Mouse (Mus musculus) natural killer cell, adult 2 months (primary cell): ENCODE data around the gene Slc24a1.
"Not testable (repeated sequence)": the region's sequence is repeated elsewhere in the genome, so short reads cannot be mapped to it uniquely, and the experiment has no call there.

Source experiments
- DNase-seq, 2 experiments: peaks; one replicate each; pipeline ENCODE4 v3.0.0; 2022; ENCODE audit warnings: low spot score in 2 of 2

Slc24a1 gene

DNA sequence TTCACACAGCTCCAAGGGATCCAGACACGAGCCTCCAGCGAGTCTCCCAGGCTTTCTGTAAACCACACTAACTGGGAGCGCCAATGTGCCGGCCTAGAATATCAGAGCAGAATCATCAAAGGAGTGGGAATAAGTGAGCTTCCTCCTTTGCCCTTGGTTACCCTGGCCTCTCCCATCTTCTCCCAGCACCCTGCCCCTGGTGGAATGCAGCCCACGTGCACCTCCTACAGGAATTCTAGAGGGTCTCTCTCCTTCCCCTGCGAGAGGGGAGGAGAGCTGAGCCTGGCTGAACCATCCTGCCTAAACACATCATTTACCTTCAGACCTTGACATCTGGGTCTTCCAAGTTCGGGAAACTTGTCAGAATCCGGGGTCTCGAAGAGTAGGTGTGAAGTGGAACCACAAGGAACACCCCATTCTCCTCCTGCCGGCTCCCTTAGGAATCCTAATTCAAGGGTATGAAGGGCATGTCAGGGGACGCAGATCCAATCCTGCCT, at the start of gene Slc24a1:
Gene Slc24a1 (minus strand): TSS at position 447 of the 497 bp plus-strand sequence.
- DNase-seq, result no peak

DNA sequence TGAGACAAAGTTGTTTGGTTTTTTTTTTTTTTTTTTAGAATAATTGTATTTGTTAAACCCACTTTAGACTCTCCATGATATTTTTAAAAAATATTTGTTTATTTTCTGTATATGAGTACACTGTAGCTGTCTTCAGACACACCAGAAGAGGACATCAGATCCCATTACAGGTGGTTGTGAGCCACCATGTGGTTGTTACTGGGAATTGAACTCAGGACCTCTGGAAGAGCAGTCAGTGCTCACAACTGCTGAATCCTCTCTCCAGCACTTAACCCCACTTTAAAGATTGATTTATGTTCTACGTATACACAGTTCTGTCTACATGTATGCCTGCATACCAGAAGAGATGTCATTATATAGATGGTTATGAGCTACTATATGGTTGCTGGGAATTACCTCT, 44.1 kb upstream of the Slc24a1 start:
- not testable (repeated sequence) for DNase-seq

DNA sequence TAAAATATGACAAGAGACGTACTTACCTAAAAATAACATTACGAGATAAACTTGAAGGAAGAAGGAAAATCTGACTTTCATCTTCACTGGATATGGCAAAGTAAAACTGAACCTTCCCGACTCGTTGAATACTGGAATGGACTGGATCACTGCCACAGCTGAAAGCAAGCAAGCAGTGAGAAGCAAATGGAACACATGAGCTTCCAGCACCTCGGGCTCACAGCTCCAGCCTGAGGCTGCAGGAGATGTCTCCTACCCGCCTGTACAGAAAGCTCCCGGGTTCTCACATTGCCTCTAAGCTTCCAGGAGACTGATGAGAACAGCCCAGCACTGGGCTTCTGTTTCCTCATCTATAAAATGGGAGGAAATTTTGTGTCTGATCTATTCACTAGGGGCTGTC, 38.9 kb upstream of the Slc24a1 start:
- no peak for DNase-seq

DNA sequence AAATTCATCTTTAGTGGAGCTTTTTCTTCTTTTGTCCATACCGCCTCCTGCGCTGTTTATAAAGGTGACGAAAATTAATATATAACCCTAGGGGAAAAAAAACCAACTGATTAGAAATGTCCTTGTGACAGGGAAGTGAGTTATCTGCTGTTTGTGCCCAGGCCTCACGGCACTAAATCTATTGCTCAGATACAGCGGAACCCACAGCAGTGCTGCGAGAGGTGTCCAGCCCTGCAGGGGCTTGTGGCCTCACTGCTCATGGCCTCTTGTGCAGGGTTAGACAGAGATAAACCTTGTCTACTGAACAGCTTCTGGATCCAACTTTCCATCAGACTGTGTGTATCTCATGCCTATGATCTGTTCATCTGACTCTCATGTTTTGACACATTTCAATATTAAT, 37.0 kb upstream of the Slc24a1 start:
- DNase-seq, result no peak

DNA sequence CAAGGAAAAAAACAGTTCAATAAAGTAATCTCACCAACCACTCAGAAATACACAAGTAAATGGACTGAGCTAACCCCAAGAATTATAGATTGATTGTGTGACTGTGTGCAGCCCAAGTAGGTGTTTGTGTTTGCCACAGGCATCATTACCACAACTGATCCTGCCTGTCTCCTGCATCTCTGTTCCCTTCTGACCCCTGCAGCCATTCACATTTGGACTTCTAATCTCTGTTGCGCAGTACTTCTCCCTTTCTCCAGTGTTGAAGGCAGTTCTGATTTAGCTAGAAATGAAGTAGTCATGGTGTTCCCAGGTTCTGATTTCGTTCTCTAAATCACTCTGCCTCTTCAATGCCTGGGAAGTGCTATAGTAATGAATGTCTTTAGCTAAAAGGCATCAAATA, 36.2 kb upstream of the Slc24a1 start:
- no peak for DNase-seq

DNA sequence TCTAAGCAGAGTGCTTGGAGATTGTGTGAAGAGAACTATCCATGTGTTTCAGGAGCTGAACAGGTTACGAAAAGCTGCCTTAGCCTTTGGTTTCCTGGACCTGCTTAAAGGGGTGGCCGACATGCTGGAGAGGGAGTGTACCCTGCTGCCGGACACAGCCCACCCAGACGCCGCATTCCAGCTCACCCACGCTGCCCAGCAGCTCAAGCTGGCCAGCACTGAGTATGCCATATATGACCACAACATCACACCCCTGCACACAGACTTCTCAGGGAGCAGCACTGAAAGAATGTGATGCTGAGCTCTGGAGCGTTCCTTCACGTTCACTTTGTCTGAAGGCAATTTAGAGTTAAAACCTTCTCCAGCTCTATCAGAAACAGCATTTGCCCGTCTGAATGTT, 34.4 kb upstream of the Slc24a1 start:
- no peak for DNase-seq

DNA sequence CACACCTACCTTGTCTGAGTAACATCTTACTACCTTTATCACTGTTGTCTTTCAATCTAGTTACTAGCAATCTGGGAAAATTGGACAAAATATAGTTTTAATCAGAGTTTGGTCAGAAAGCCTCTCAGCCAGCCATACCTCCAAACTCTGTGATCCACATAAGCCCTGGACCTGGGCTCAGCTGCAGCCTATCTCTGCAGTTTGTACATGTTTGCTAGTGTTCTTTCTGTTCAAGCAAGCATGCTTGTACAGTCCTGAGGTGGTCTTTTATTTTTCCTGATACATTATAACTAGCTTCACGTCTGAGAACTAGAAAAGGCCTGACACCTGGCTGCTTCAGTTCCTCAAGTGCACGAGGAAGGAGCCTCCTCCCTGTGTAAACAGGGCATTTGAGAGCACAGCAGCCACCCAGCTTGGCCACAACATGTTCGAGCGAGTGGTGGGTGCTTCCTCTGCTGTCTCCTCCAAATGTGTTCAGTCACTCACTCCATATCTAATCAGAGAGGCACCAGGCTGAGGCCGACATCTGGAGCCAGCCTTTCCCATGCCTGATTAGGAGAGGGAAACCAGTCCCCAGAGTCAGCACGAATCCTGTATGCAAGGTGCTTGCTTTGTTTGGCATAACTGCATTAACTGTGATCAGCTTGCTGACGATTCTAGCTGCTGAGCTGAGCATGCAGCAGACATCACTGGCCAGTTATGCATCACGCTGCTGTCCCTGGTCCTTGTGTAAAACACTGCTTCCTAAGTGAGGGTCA, 33.8 kb upstream of the Slc24a1 start:
- no peak for DNase-seq

DNA sequence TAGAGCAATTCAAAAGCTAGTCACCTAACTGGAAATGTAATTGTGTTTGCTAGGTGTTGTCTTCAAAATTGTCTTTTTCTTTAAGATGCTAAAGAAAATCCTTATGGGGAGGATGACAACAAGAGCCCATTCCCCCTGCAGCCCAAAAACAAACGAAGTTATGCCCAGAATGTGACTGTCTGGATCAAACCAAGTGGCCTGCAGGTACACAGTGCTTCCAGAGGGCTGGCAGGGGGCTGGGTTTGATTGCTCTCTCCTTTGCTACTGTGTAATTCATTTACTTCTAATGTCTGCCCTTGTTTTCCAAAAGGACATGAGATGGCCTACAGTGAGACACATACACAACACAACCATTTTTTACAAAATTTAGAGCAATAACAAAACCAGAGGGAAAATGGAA, 30.5 kb upstream of the Slc24a1 start:
- DNase-seq, result no peak

DNA sequence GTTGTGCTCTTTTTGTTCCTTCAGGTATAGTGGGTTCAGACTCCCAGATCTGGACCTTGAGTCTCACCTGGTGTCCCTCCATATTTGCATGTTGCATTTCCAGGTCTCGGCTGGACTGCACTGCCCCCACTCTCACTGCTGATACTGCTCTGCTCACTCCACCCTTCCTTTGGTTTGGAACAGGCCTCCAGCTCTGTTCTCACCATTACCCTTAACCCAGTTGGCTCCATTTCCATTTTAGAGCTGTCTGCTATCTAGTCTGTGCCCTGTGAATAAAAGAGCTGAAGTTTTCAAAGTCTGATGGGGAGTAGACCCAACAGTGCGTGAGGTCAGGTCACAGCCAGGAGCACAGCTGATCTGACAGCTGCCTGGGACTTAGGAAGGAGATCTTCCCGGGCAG, 29.1 kb upstream of the Slc24a1 start:
- DNase-seq, result no peak

DNA sequence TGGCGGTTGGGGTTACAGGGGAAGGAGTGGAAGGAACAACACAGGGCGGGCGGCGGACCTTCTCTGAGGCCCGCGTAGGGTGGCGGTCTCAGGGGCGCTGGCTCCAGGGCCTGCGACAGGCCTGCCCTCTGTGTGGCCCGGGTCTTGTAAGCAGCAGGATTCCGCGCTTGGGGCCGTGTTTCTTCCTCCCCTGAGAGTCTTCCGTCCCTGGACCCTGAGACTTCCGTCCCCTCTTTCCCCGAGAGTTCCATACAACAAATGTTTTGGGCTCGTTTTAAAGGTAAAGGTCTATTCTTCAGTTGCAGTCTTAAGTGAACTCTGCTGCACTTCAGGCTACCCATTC, 9.5 kb upstream of the Slc24a1 start:
- DNase-seq, result no peak

DNA sequence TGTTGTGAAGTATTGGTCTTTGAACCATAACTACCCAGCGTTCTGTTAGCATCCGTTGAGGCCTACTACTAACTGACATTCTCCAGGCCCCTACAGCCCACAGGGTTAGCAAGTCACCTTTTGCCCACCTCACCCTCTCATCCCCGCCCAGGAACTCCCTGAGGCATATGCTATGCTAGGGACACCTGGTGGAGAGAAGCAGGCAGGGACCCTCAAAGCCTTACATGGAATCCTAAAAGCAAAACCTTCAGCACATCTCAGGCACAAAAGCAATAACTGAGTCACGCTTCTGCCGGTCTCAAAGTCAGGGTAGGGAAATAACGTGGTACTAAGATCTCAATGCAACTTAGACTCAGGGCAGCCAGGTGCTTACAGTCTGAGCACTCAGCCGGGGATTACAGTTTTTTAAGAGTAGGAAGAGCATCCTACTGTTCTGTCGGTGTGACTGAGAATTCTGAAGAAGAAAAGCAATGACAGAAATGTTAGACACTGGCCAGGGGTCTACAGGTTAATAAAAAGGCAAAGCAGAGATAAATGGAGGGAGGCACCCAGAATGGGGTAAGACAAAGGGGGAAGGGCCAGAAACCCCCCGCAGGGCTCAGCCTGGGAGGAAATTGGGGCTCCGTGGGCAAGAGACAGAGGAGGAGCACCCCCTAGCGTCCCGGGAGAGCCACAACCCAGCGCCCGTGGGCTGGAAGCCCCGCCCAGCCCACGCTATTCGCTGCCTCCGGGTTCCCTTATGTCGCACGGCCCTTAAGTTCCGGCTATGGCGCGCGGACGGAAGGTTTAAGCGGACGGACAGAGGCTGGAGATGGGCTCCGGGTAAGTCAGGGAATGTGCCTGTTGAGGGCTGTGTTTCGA, 8.9 kb upstream of the Slc24a1 start, which contains the start of gene Ints14:
Gene Ints14 (plus strand): TSS at position 789 of the 861 bp plus-strand sequence.
- DNase-seq, result peak; percentile 93 to 96

DNA sequence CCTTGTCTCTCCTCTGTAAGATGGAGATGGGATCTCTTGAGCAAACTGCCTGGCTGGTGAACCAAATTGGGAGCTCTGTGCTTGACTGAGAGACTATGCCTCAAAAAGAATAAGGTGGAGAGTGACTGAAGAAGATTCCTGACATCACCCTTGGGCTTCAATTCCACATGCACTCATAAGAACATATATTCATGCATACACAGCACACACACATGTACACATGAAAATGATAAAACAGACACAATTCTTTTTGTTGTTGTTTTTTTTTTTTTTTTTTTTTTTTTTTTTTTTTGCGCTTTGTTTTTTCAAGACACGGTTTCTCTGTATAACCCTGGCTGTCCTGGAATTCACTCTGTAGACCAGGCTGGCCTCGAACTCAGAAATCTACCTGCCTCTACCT, 5.9 kb upstream of the Slc24a1 start:
- DNase-seq, result no peak

DNA sequence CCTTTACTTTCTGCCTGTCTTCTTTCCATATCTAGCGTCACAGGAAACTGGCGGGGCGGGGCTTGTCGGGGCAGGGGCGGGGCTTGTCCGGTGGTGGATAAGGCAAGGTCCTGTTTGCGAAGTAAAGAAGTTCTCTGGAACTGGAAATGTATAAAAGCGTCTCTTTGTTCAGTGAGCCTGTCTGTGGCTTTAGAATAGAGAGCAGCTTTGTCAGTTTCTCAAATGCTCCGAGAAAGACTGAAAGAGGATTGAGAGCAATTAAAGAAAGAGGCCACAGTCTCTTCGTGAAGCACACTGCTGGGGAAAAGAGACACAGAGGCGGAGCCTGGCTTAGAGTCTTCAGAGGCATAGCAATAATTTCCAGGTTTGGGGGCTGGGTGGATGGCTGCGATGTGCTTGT, 4.9 kb upstream of the Slc24a1 start:
- peak; percentile 30 to 35 for DNase-seq

DNA sequence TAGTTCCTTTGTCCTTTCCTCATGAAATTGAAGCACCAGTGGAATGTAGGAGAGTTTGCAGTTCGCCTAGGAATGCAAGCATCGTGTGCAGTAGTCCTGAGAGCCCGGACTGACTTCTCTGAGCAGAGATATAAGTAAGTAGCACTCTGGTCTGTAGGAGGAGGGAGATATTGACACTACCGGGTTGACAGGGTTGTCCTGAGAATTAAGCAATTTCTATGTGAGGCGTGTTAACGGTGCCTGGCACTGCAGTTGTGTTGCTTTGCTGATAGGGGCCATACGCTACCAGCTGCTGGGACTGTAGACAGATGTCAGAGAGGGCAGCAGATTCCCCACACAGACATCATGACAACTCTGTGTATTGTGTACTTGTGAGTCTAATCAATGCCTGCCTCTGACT, 1.8 kb upstream of the Slc24a1 start:
- DNase-seq, result no peak

DNA sequence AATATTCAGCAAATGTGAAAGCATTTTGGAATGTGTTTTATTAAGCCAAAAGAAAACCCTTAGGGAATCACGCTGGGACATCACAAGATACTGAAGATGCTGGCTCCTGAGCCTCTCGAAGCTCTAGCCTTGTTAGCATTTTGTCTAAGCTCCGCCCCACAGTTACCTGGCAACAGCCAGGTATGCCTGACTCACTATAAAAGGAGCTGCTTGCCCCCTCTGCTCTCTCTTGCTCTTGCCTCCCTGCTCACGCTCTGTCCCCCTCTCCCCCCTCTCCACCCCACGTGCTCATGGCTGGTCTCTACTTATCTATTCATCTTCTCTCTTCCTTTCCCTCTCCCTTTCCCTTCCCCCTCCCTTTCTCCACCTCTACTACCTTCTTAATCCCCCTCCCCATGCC, 648 bp upstream of the Slc24a1 start:
- DNase-seq, result no peak

DNA sequence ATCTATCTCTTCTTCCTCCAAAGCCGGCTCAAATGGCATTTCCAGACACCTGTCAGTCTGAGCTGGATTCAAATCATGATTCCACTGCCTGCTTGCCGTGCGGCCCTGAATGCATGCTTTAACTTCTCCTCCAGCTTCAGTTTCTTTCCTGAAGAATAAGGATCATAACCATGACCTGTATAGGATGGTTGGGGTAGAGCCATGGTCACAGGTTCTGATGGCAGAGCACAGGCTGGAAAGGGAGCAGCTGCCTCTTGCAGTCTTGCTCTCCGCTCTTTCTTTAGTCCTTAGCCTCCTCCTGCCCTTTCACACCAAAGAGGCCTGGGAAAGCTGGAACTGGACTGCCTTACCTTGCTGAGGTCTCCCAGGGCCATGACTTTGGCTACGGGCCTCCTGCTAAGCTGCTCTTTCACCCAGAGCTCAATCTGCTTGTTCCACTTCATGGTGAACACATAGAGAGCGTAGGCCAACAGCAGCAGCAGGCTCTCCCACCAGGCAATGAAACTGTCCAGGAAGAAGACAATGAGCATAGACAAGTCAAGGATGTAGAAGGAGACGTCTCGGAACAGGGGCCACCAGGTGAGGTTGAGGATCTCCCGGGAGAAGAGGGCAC, 3.8 kb downstream of the Slc24a1 start:
- no peak for DNase-seq

DNA sequence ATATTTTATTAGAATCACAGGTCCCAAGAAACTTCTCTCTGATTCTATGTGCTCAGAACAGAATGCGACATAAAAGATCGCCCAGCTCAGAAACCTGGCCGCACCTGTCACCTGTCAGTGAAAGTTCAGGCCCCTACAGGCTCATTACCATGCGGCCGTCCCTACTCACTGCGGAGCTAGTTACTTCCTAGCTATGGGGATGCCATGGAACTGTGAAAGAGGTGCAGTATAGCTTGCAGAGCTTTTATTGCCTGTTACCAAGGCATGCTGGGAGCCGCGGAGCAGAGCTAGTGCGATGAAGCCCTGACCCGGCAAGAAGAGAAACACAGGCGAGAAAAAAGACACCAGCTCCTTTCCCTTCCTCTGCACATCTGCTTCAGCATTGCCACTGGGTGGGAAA, 7.4 kb downstream of the Slc24a1 start:
- DNase-seq, result no peak

DNA sequence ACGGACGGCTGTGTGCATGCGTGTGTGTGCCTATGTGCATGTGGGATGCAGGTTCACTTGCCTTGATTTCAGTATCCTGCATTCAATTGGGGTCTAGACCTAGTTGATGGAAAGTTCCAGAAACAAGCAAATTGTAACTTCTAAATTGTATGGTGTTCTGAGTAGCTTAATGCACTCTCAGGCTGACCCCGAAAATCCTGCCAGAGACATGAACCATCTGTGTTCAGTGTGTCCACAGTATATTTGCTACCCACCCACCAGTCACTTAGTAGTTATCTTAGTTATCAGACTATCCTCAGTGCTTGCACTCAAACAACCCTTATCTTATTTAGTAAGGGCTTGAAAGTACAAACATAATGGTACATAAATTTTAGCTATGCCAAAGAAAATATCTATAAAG, 9.8 kb downstream of the Slc24a1 start:
- DNase-seq, result no peak

DNA sequence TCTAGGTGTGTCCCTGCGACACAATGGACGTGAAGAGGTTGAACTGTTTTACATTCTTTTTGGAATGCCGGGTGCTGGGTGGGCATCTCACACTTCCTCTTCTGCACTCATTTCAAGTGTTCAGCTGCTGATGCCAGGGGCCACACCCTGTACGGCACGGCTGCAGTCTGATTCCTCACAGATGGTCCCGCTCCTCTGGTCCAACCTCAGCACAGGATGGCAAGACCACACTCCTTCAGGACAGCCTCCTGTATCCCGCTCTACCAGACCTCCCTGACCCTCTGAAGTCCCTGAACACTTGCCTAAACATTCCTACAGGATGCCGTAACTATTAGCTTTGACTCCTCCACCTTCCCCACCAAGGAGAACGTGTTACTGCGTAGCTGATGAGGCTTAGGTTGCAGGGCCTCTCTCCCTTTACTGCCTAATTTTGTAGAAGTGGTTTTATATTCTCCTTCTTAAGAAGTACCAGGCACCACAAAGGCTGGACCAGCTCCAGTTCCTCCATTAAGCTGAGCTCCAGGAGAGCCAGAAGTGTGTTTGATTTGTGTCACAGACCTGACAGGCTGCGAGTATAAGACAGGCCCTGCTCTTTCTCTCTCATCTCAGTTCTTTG, 10.6 kb downstream of the Slc24a1 start:
- DNase-seq, result no peak

DNA sequence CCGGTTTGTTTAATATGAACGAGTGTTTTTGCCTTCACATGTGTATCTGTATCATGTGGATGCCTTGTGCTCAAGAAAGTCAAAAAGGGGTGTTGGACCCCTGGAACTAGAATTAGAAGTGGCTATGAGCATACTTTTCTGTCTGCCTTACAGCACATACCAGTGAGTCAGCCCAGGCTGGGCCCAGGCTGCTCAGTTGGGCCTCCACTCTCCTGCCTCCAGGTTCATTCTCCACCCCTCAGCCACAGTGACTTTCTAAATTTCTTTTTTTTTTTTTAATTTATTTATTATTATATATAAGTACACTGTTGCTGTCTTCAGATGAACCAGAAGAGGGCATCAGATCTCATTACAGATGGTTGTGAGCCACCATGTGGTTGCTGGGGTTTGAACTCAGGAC, 11.6 kb downstream of the Slc24a1 start:
- no peak for DNase-seq

DNA sequence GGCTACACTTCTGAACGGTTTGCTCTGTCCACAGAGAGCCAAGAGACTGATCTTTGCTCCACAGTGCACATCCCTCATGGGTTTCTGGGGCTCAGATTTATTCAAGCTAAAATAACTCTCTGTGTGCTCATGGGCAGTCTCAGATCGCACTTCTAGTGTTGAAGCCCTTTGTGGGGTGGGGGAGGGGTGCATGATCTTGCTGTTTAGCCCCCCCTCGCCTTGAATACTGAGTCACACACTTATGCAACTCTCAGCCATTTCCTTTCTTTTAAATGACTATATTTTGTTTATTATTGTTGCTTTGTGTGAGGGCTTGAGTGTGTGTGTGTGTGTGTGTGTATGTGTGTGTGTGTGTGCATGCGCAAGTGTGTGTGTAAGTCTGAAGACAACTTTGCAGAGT, 12.1 kb downstream of the Slc24a1 start:
- no peak for DNase-seq

DNA sequence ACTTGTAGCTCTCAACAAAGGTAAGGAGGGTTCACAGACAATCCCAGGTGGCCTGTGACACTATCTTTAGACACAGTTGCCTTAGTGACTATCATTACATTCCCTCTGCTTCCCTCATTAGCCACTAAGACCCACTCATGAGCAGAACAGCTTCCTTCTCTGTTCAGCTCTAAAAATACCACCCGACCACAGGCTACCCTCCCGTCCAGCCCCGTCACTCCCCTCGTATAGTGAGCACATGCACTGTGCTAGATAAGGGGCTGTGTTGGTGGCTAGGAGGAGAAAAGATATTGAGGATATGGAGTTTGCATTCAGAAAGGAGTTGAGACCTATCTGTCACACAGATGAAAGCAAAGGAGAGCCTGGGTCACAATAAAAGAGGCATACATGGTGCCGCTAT, 12.9 kb downstream of the Slc24a1 start:
- DNase-seq, result no peak
